Mouse (Mus musculus) lung, embryonic 15.5 days (tissue): ENCODE results near the gene Slc46a2. TPM values are rescaled to one million over a fixed set of nuclear protein-coding genes. Genes with fewer than 3 reads are reported as not detected.

Experiments
- ATAC-seq: fragments of 200-750 bp; cut with Nextera tagmentation; 2 replicates; pipeline ENCODE4 v1.8.0; 2017; ENCODE audit warnings: moderate number of reproducible peaks, borderline replicate concordance; ENCODE audit not compliant: low FRiP score, low TSS enrichment; ENCODE audit errors: extremely low read depth
- H3K27ac ChIP-seq: fragments of 300-500 bp; sonication (generic); 2 replicates; pipeline ENCODE4 v1.5.1; 2015; ENCODE audit warnings: moderate library complexity, mild to moderate bottlenecking, inconsistent platforms
- H3K27me3 ChIP-seq: fragments of 300-500 bp; sonication (generic); 2 replicates; pipeline ENCODE4 v1.6.1; 2015; ENCODE audit warnings: inconsistent platforms
- H3K36me3 ChIP-seq: fragments of 300-500 bp; sonication (generic); 2 replicates; pipeline ENCODE4 v1.6.1; 2015; ENCODE audit warnings: inconsistent platforms
- H3K4me1 ChIP-seq: fragments of 300-500 bp; sonication (generic); 2 replicates; pipeline ENCODE4 v1.6.1; 2015; ENCODE audit warnings: inconsistent platforms
- H3K4me2 ChIP-seq: fragments of 300-500 bp; sonication (generic); 2 replicates; pipeline ENCODE4 v1.6.1; 2015; ENCODE audit warnings: inconsistent platforms, mild to moderate bottlenecking, moderate library complexity
- H3K4me3 ChIP-seq: fragments of 300-500 bp; sonication (generic); 2 replicates; pipeline ENCODE4 v1.5.1; 2015; ENCODE audit warnings: mild to moderate bottlenecking, inconsistent platforms
- H3K9ac ChIP-seq: fragments of 300-500 bp; sonication (generic); 2 replicates; pipeline ENCODE4 v1.6.1; 2015; ENCODE audit warnings: inconsistent platforms
- H3K9me3 ChIP-seq: fragments of 300-500 bp; sonication (generic); 2 replicates; pipeline ENCODE4 v1.6.1; 2016; ENCODE audit warnings: inconsistent platforms
- WGBS: fragments of 180-500 bp; shearing (Covaris S2); methylation state at CpG from one replicate; pipeline ENCODE4 v1.1.7; 2015; 5-methylcytosine and 5-hydroxymethylcytosine counted together
- polyA plus RNA-seq: library from polyadenylated mRNA; unstranded; fragments of >200 nt; fragmentation: Nextera tagmentation; extraction: Ambion mirVana; gene quantifications from 2 replicates; pipeline ENCODE4 v1.2.1, GENCODE M21; 2015

Slc46a2 gene
- polyA plus RNA-seq: 0.70 and 3.4 TPM in 2 replicates

GRCm38 (mm10) chr4:59914608-59915403 is at the start of gene Slc46a2:
Slc46a2 (minus strand) TSS chr4:59915056.
- no peaks in the 10 kb centered on the region for H3K9me3 ChIP-seq
- H3K4me1 ChIP-seq: no peaks in the 10 kb centered on the region
- H3K4me3 ChIP-seq: no peak within 1 kb of the TSS
- H3K27me3 ChIP-seq: peaks cover 7% of the 10 kb centered on the region; the same call in 1 of the 2 replicates
- H3K4me2 ChIP-seq: peak within 1 kb of the TSS; percentile 27
- 13% methylated on average over 22 of the region's 22 CpGs for WGBS
- no peak within 1 kb of the TSS for H3K9ac ChIP-seq
- H3K27ac ChIP-seq: no peak within 1 kb of the TSS
- H3K36me3 ChIP-seq: no peaks in the 10 kb centered on the region
- ATAC-seq: peak; percentile 52; the same call in 1 of the 2 replicates

DNA sequence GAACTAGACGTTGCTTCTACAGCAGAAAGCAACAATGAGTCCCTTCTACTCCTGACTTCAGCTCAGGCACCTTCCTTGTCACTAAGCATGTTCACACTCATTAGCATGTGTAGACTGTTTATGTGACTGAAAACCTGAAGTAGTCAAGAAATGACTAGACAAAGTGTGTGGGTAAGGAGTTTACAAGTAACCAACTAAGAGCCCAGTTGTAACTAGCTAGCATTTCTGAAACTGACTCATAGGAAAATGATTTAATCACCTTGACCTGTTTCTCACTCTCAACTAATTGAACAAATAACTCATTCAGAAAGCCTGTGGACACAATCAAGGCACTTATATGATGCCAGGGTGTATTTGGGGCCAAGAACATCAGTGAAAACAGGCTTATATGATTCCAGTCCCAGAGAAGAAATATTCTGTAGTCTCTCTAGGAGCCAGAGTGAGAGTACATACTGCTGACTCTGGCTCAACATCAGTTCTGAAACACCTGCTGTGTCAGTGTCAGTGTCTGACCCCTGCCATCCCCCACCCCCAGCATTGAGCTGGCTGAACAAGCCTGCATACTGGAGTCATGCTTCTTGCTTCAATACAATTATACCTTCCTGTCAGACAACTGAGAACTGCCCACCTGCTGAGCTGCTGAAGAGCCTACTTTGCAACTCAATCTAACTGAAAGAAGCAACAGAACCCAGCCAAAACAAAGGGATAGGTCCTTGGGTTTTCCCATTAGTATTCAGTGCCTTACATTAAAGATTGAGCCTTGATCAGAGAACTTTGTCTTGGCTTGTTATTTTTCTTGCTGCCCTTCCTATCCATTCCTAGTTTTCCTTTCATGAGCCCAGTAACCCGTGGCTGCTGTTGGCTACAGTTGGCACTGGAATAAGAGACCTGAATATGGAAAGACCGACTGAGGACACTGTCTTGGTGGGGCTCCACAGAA is 48.8 kb upstream of the Slc46a2 start, which contains the start of gene Mup6:
Gene Mup6, plus strand, starts transcription at position 890 of the 940 bp plus-strand sequence.
- Histone ChIP-seq H3K27ac (no peak within 1 kb of the TSS), H3K4me2 (no peak within 1 kb of the TSS), H3K4me3 (no peak within 1 kb of the TSS), H3K9me3 (no peaks in the 10 kb centered on the region), H3K36me3 (no peaks in the 10 kb centered on the region), H3K27me3 (no peaks in the 10 kb centered on the region), H3K9ac (no peak within 1 kb of the TSS), H3K4me1 (no peaks in the 10 kb centered on the region)
- ATAC-seq: no peak
- 44% methylated on average over 3 of the region's 3 CpGs for WGBS

DNA sequence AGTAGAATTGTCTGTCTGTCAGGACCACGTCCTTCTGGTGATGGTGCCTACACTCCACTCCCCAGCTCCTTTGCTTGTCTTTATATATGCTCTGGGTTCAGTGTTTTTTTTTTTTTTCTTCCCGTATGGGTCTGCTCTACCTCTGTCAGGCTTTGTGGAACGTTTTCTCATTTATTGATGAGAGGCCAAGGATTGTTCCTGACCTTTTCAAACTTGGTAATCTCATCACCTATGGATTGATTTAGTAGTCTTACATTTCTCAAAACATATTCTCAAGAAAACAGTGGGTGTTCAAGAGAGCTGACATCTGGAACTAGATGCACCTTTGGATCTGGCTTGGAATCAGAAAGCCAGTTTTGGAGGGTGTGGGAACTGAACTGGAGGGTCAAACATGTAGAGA is 45.8 kb upstream of the Slc46a2 start, which contains the start of gene Mup4:
Gene Mup4, minus strand, starts transcription at position 101 of the 400 bp plus-strand sequence.
- no peak within 1 kb of the TSS for H3K4me2 ChIP-seq
- H3K9me3 ChIP-seq: no peaks in the 10 kb centered on the region
- H3K36me3 ChIP-seq: no peaks in the 10 kb centered on the region
- 57% methylated on average over 3 of the region's 3 CpGs for WGBS
- no peak within 1 kb of the TSS for H3K27ac ChIP-seq
- H3K4me3 ChIP-seq: no peak within 1 kb of the TSS
- H3K27me3 ChIP-seq: no peaks in the 10 kb centered on the region
- no peak for ATAC-seq
- H3K9ac ChIP-seq: no peak within 1 kb of the TSS
- no peaks in the 10 kb centered on the region for H3K4me1 ChIP-seq

DNA sequence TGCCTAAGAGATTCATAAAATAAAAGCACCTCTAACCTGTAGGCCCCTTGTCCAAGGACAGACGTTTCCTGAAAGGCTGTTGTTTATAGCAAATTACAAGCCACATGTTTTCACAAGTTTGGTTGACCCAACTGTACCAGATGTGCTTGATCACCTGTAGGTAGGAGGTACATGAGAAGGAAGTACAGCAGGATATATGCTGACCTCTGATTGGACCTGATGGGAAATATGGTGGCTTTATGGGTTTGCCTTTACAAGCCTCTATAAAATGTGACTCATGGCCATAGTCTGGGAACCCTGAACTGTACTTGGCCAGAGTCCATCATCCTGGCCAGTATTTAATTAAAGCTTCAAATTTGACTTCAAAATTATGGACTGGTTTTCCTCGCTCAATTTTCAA is 22.7 kb upstream of the Slc46a2 start:
- 45% methylated on average over 2 of the region's 2 CpGs for whole genome bisulfite sequencing

GRCm38 (mm10) chr4:59932505-59933281 is 17.8 kb upstream of the Slc46a2 start:
- H3K27me3 ChIP-seq: no peaks in the 10 kb centered on the region
- H3K27ac ChIP-seq: no peak overlapping the region
- ATAC-seq: peak; percentile 55
- H3K4me2 ChIP-seq: no peak overlapping the region
- H3K4me3 ChIP-seq: no peak overlapping the region
- H3K9ac ChIP-seq: no peak overlapping the region
- no peaks in the 10 kb centered on the region for H3K36me3 ChIP-seq
- H3K4me1 ChIP-seq: no peaks in the 10 kb centered on the region
- no peaks in the 10 kb centered on the region for H3K9me3 ChIP-seq
- WGBS: 55% methylated on average over 6 of the region's 6 CpGs

More for the DNA sequence above, 22.7 kb upstream of the Slc46a2 start:
- no peak overlapping the region for H3K4me3 ChIP-seq
- no peak for ATAC-seq
- no peak overlapping the region for H3K9ac ChIP-seq
- H3K36me3 ChIP-seq: no peaks in the 10 kb centered on the region
- no peaks in the 10 kb centered on the region for H3K27me3 ChIP-seq
- H3K27ac ChIP-seq: no peak overlapping the region
- H3K9me3 ChIP-seq: no peaks in the 10 kb centered on the region
- no peak overlapping the region for H3K4me2 ChIP-seq
- no peaks in the 10 kb centered on the region for H3K4me1 ChIP-seq

- H3K4me3 ChIP-seq: no peak overlapping the region
- ATAC-seq: peak; percentile 52; the same call in 1 of the 2 replicates
- 23% methylated on average over 6 of the region's 6 CpGs for WGBS
Measured at GRCm38 (mm10) chr4:59928347-59928746, 13.5 kb upstream of the Slc46a2 start.

GRCm38 (mm10) chr4:59927666-59928065 is 12.8 kb upstream of the Slc46a2 start:
- Histone ChIP-seq H3K9me3 (no peaks in the 10 kb centered on the region), H3K4me3 (no peak overlapping the region), H3K27ac (no peak overlapping the region), H3K9ac (no peak overlapping the region), H3K27me3 (no peaks in the 10 kb centered on the region), H3K36me3 (no peaks in the 10 kb centered on the region), H3K4me1 (no peaks in the 10 kb centered on the region), H3K4me2 (no peak overlapping the region)
- peak; percentile 11; the same call in 1 of the 2 replicates for ATAC-seq
- WGBS: 76% methylated on average over 3 of the region's 3 CpGs

More at GRCm38 (mm10) chr4:59928347-59928746, 13.5 kb upstream of the Slc46a2 start:
- Histone ChIP-seq H3K4me1 (no peaks in the 10 kb centered on the region), H3K9ac (no peak overlapping the region), H3K36me3 (no peaks in the 10 kb centered on the region), H3K27me3 (no peaks in the 10 kb centered on the region), H3K27ac (no peak overlapping the region), H3K9me3 (no peaks in the 10 kb centered on the region), H3K4me2 (no peak overlapping the region)

- no peak for ATAC-seq
- WGBS: 82% methylated on average over 9 of the region's 9 CpGs
- Histone ChIP-seq H3K4me1 (no peaks in the 10 kb centered on the region), H3K9me3 (no peaks in the 10 kb centered on the region), H3K36me3 (no peaks in the 10 kb centered on the region), H3K27me3 (no peaks in the 10 kb centered on the region), H3K27ac (no peak overlapping the region), H3K4me2 (no peak overlapping the region), H3K4me3 (no peak overlapping the region), H3K9ac (no peak overlapping the region)
Measured at GRCm38 (mm10) chr4:59925082-59925481, 10.2 kb upstream of the Slc46a2 start.

DNA sequence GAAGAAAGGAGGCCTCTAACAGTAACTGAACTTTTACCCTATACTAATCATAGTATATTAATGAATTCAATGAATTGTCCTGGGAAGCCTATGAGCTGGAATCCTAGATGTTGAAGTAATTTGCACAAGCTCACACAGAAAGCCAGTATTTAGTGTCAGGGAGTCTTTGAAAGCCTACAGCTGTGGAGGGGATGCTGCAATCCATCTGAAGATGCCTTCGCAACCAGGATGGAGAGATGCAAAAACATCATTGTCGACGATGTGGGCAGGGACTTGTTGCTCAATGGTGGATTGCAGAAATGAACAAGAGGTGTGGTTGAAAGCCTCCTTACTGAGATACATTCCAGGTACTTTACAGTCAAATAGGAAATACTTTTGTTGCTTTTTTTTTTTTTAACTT is 3.1 kb upstream of the Slc46a2 start:
- H3K9me3 ChIP-seq: no peaks in the 10 kb centered on the region
- no peak overlapping the region for H3K27ac ChIP-seq
- H3K27me3 ChIP-seq: peaks cover 7% of the 10 kb centered on the region; the same call in 1 of the 2 replicates
- H3K4me2 ChIP-seq: no peak overlapping the region
- H3K36me3 ChIP-seq: no peaks in the 10 kb centered on the region
- ATAC-seq: no peak
- H3K4me3 ChIP-seq: no peak overlapping the region
- no peak overlapping the region for H3K9ac ChIP-seq
- no peaks in the 10 kb centered on the region for H3K4me1 ChIP-seq
- 87% methylated on average over 3 of the region's 3 CpGs for WGBS

DNA sequence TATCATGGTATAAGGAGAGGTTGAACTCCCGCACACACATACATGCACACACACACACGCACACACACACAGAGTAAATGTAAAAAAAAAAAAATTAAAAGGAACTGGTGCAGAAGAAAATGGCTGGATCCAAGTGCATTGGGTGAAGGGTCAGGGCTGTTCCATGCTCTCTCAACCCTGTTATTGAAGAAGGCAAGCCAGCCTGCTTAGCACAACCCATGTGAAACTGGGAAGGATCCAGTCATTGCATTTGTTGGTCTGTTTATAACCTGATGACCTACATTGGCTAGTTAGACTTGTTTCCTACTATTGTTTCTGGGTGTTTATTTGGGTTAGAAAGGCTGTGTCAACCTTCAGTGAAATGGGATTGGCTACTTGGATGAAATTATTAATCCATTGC is 6.1 kb downstream of the Slc46a2 start:
- Histone ChIP-seq H3K36me3 (no peaks in the 10 kb centered on the region), H3K4me3 (no peak overlapping the region), H3K9ac (no peak overlapping the region), H3K27me3 (peaks cover under 1% of the 10 kb centered on the region; the same call in 1 of the 2 replicates), H3K9me3 (no peaks in the 10 kb centered on the region), H3K4me2 (no peak overlapping the region), H3K27ac (no peak overlapping the region), H3K4me1 (no peaks in the 10 kb centered on the region)
- WGBS: 96% methylated on average over 2 of the region's 2 CpGs
- ATAC-seq: no peak

GRCm38 (mm10) chr4:59907657-59908230 is 7.1 kb downstream of the Slc46a2 start:
- Histone ChIP-seq H3K9ac (no peak overlapping the region), H3K4me1 (no peaks in the 10 kb centered on the region), H3K36me3 (no peaks in the 10 kb centered on the region), H3K27ac (no peak overlapping the region), H3K4me2 (no peak overlapping the region), H3K9me3 (no peaks in the 10 kb centered on the region), H3K4me3 (no peak overlapping the region), H3K27me3 (no peaks in the 10 kb centered on the region)
- 41% methylated on average over 10 of the region's 10 CpGs for WGBS
- ATAC-seq: no peak
